Mouse (Mus musculus) heart, embryonic 14.5 days (tissue): ENCODE measurements around the gene Ccdc47. TPM values are rescaled to one million over a fixed set of nuclear protein-coding genes. Genes with fewer than 3 reads are reported as not detected.

ENCODE experiments used
- ATAC-seq: fragments of 200-750 bp; cut with Nextera tagmentation; 2 replicates; pipeline ENCODE4 v1.8.0; 2017; ENCODE audit warnings: low read depth, moderate TSS enrichment; ENCODE audit not compliant: insufficient number of reproducible peaks, insufficient read depth, low FRiP score
- H3K27ac ChIP-seq, 2 experiments: fragments of 200-500 bp in 1 of 2; fragments of 300-500 bp in 1 of 2; sonication (generic) in 1 of 2; replicated peaks in 1 of 2; 2 replicates each; pipeline ENCODE4 v1.5.1; 2012 to 2014; ENCODE audit warnings: low read depth in 2 of 2, low read length in 2 of 2, control low read depth in 1 of 2, mild to moderate bottlenecking in 1 of 2, mixed read lengths in 1 of 2; ENCODE audit not compliant: control insufficient read depth in 1 of 2, insufficient read depth in 1 of 2
- H3K27me3 ChIP-seq: fragments of 300-500 bp; sonication (generic); 2 replicates; pipeline ENCODE4 v1.6.1; 2014; ENCODE audit warnings: mild to moderate bottlenecking, low read length, control low read depth; ENCODE audit not compliant: control insufficient read depth, insufficient read depth
- H3K36me3 ChIP-seq: fragments of 300-500 bp; sonication (generic); 2 replicates; pipeline ENCODE4 v1.6.1; 2014; ENCODE audit warnings: mild to moderate bottlenecking, control low read depth, low read length, mixed read lengths; ENCODE audit not compliant: control insufficient read depth, insufficient read depth
- H3K4me1 ChIP-seq, 2 experiments: fragments of 200-500 bp in 1 of 2; fragments of 300-500 bp in 1 of 2; sonication (generic) in 1 of 2; 2 replicates each; pipeline ENCODE4 v1.6.1; 2012 to 2014; ENCODE audit warnings: low read length in 2 of 2, control low read depth in 1 of 2, mixed read lengths in 1 of 2; ENCODE audit not compliant: control insufficient read depth in 2 of 2, insufficient read depth in 2 of 2
- H3K4me2 ChIP-seq: fragments of 300-500 bp; sonication (generic); 2 replicates; pipeline ENCODE4 v1.6.1; 2014; ENCODE audit warnings: mild to moderate bottlenecking, low read length
- H3K4me3 ChIP-seq, 2 experiments: fragments of 200-500 bp in 1 of 2; fragments of 300-500 bp in 1 of 2; sonication (generic) in 1 of 2; 2 replicates each; pipeline ENCODE4 v1.5.1; 2012 to 2014; ENCODE audit warnings: low read length in 2 of 2, mild to moderate bottlenecking in 2 of 2, control low read depth in 1 of 2, low read depth in 1 of 2, moderate library complexity in 1 of 2; ENCODE audit not compliant: control insufficient read depth in 1 of 2, insufficient read depth in 1 of 2
- H3K9ac ChIP-seq: fragments of 300-500 bp; sonication (generic); 2 replicates; pipeline ENCODE4 v1.6.1; 2014; ENCODE audit warnings: mild to moderate bottlenecking, low read length
- H3K9me3 ChIP-seq: fragments of 300-500 bp; sonication (generic); 2 replicates; pipeline ENCODE4 v1.6.1; 2016; ENCODE audit warnings: low read length, control low read depth; ENCODE audit not compliant: control insufficient read depth
- WGBS: fragments of 180-500 bp; shearing (Covaris S2); extraction: QIAGEN DNeasy Blood & Tissue Kit; methylation state at CpG from one replicate; pipeline ENCODE4 v1.1.7; 2014; 5-methylcytosine and 5-hydroxymethylcytosine counted together
- polyA plus RNA-seq: library from polyadenylated mRNA; unstranded; fragments of >200 nt; fragmentation: Nextera tagmentation; extraction: Ambion mirVana; gene quantifications from 2 replicates; pipeline ENCODE4 v1.2.1, GENCODE M21; 2014

Gene Ccdc47
- 69.8 and 75.9 TPM in 2 replicates for polyA plus RNA-seq

GRCm38 (mm10) chr11:106215927-106216729, at the start of gene Ccdc47:
Ccdc47 (minus strand) TSS chr11:106216344.
- Histone ChIP-seq H3K36me3 (peaks cover 20% of the 10 kb centered on the region), H3K27ac (peak within 1 kb of the TSS; percentile 91 to 96), H3K9me3 (no peaks in the 10 kb centered on the region), H3K4me3 (peak within 1 kb of the TSS; percentile 97), H3K4me2 (peak within 1 kb of the TSS; percentile 74), H3K9ac (peak within 1 kb of the TSS; percentile 99), H3K27me3 (no peaks in the 10 kb centered on the region), H3K4me1 (peaks cover 5 to 21% of the 10 kb centered on the region in 2 experiments)
- ATAC-seq: peak; percentile 95
- under 1% methylated on average over 46 of the region's 46 CpGs for WGBS

GRCm38 (mm10) chr11:106265570-106265969, 49.4 kb upstream of the Ccdc47 start:
- no peak for ATAC-seq
- no peak overlapping the region for H3K4me2 ChIP-seq
- H3K4me3 ChIP-seq: no peak overlapping the region
- H3K27me3 ChIP-seq: no peaks in the 10 kb centered on the region
- no peak overlapping the region for H3K27ac ChIP-seq
- H3K4me1 ChIP-seq: peaks cover 0 to 12% of the 10 kb centered on the region in 2 experiments; a peak in 3 of 4 replicates
- no peaks in the 10 kb centered on the region for H3K9me3 ChIP-seq
- 89% methylated on average over 4 of the region's 4 CpGs for WGBS
- no peak overlapping the region for H3K9ac ChIP-seq
- H3K36me3 ChIP-seq: peaks cover 75% of the 10 kb centered on the region

GRCm38 (mm10) chr11:106264988-106265387, 48.8 kb upstream of the Ccdc47 start:
- no peak overlapping the region for H3K4me2 ChIP-seq
- no peak overlapping the region for H3K27ac ChIP-seq
- H3K27me3 ChIP-seq: no peaks in the 10 kb centered on the region
- peaks cover 0 to 12% of the 10 kb centered on the region in 2 experiments; a peak in 3 of 4 replicates for H3K4me1 ChIP-seq
- H3K9ac ChIP-seq: no peak overlapping the region
- peaks cover 74% of the 10 kb centered on the region for H3K36me3 ChIP-seq
- 92% methylated on average over 15 of the region's 15 CpGs for WGBS
- H3K4me3 ChIP-seq: no peak overlapping the region
- H3K9me3 ChIP-seq: no peaks in the 10 kb centered on the region
- ATAC-seq: no peak

- Histone ChIP-seq H3K27me3 (no peaks in the 10 kb centered on the region), H3K27ac (no peak overlapping the region), H3K4me3 (no peak overlapping the region), H3K36me3 (peaks cover 80% of the 10 kb centered on the region), H3K4me2 (no peak overlapping the region), H3K9me3 (no peaks in the 10 kb centered on the region), H3K4me1 (peaks cover 0 to 11% of the 10 kb centered on the region in 2 experiments; a peak in 3 of 4 replicates), H3K9ac (no peak overlapping the region)
- WGBS: 86% methylated on average over 9 of the region's 9 CpGs
- ATAC-seq: no peak
These were observed 47.8 kb upstream of the Ccdc47 start for GRCm38 (mm10) chr11:106263963-106264362.

- H3K27ac ChIP-seq: no peak overlapping the region
- no peak for ATAC-seq
- H3K4me1 ChIP-seq: peaks cover 2 to 9% of the 10 kb centered on the region in 2 experiments; a peak in 2 of 4 replicates
- H3K36me3 ChIP-seq: peaks cover 77% of the 10 kb centered on the region
- H3K9ac ChIP-seq: no peak overlapping the region
- no peak overlapping the region for H3K4me3 ChIP-seq
- H3K4me2 ChIP-seq: no peak overlapping the region
- no peaks in the 10 kb centered on the region for H3K9me3 ChIP-seq
- H3K27me3 ChIP-seq: no peaks in the 10 kb centered on the region
- WGBS: 75% methylated on average over 14 of the region's 14 CpGs
These were observed 44.8 kb upstream of the Ccdc47 start for GRCm38 (mm10) chr11:106260826-106261450.

GRCm38 (mm10) chr11:106256775-106257174, 40.6 kb upstream of the Ccdc47 start:
- no peaks in the 10 kb centered on the region for H3K27me3 ChIP-seq
- no peak overlapping the region for H3K27ac ChIP-seq
- 51% methylated on average over 5 of the region's 5 CpGs for WGBS
- H3K4me2 ChIP-seq: peak overlapping the region; percentile 95
- H3K4me3 ChIP-seq: peak overlapping the region; percentile 50 to 74; a peak in 3 of 4 replicates
- peak overlapping the region; percentile 85 for H3K9ac ChIP-seq
- no peak for ATAC-seq
- peaks cover 4 to 18% of the 10 kb centered on the region in 2 experiments for H3K4me1 ChIP-seq
- H3K36me3 ChIP-seq: peaks cover 62% of the 10 kb centered on the region
- H3K9me3 ChIP-seq: no peaks in the 10 kb centered on the region

- H3K4me2 ChIP-seq: peak within 1 kb of the TSS; percentile 95
- peak within 1 kb of the TSS; percentile 50 to 74 for H3K4me3 ChIP-seq
- H3K36me3 ChIP-seq: peaks cover 62% of the 10 kb centered on the region
- peak within 1 kb of the TSS; percentile 85 for H3K9ac ChIP-seq
- no peaks in the 10 kb centered on the region for H3K9me3 ChIP-seq
- peak within 1 kb of the TSS; percentile 36 to 71 for H3K27ac ChIP-seq
- under 1% methylated on average over 42 of the region's 42 CpGs for WGBS
- H3K4me1 ChIP-seq: peaks cover 4 to 18% of the 10 kb centered on the region in 2 experiments
- H3K27me3 ChIP-seq: no peaks in the 10 kb centered on the region
- ATAC-seq: peak; percentile 78
These were observed 39.7 kb upstream of the Ccdc47 start, which contains the start of the genes Ftsj3 and Psmc5 for GRCm38 (mm10) chr11:106255685-106256451. Ftsj3 (minus strand) TSS chr11:106256079. Psmc5 (plus strand) TSS chr11:106256154.
